Mouse (Mus musculus) adrenal gland, postnatal 10 days (tissue): ENCODE measurements around the gene Birc6. TPM values are rescaled to one million over a fixed set of nuclear protein-coding genes. Genes with fewer than 3 reads are reported as not detected.

Experiments
- DNase-seq: peaks from one replicate; pipeline ENCODE4 v3.0.0; 2021; ENCODE audit warnings: mixed read lengths
- long read RNA-seq, 2 experiments: library from polyadenylated mRNA; stranded (forward); transcript quantifications; one replicate each; pipeline ENCODE4 v2.0.0; 2021
- total RNA-seq, 2 experiments: library from RNA; stranded (reverse); gene quantifications; 2 replicates each; pipeline ENCODE4 v1.2.3; 2021

The Birc6 gene
- total RNA-seq = 100 to 1,000 TPM in 1 of 2 experiments, 10 to 100 TPM in 1; 92.1 to 136 TPM
- long read RNA-seq, experiment 1, partial matches to known transcripts = 4 of 5 reads
- long read RNA-seq, experiment 1, other reads (novel, unspliced or antisense) = 1 of 5 reads
- long read RNA-seq, experiment 2, partial matches to known transcripts = 1 of 2 reads
- long read RNA-seq, experiment 2, other reads (novel, unspliced or antisense) = 1 of 2 reads

- peak; percentile 100 for DNase-seq
Observed at GRCm38 (mm10) chr17:74527729-74528607, at the start of gene Birc6. Gene Birc6, plus strand, starts transcription at chr17:74528295.

- DNase-seq = no peak
Observed at GRCm38 (mm10) chr17:74480361-74481069, 47.6 kb upstream of the Birc6 start.

- DNase-seq = peak; percentile 97
Observed at GRCm38 (mm10) chr17:74489024-74489900, 38.8 kb upstream of the Birc6 start, which contains the start of gene Yipf4. Gene Yipf4, plus strand, starts transcription at chr17:74489493.

DNA sequence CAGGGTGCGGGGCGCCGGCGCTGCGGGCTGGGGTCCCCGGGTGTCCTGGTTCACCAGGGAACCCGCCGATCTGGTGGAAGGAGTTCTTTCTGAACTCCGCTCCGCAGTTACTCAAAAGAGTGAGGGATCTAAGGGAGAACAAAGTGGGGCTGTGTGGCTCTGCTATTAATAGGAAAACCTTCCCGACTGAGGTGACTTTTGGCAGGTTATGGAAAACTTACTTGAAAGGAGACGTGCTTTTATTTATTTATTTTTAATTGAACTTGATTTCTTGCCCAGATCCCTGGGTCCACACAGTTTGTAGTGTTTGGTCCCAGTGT lies 38.2 kb upstream of the Birc6 start:
- no peak for DNase-seq

- DNase-seq = no peak
Observed at GRCm38 (mm10) chr17:74491565-74491964, 36.5 kb upstream of the Birc6 start.

- DNase-seq = no peak
Observed at GRCm38 (mm10) chr17:74500204-74500603, 27.9 kb upstream of the Birc6 start.

DNA sequence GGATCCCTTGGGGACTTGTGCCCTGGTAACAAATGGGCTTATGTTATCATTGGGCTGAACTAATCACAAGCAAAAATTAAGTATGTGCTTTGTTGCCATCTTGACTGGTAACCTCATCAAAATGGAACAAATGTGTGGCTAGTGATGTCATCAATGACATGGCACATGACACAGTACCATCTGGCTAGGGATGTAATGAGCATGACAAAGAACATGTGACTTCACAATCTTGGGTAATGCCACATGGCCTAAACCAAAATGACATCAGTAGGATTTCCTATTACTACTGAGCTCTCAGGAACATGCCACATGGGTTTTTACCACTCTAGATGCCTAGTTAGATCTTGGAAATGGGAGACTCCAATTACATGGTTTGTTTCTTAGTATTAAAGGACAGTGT lies 27.0 kb upstream of the Birc6 start:
- no peak for DNase-seq

DNA sequence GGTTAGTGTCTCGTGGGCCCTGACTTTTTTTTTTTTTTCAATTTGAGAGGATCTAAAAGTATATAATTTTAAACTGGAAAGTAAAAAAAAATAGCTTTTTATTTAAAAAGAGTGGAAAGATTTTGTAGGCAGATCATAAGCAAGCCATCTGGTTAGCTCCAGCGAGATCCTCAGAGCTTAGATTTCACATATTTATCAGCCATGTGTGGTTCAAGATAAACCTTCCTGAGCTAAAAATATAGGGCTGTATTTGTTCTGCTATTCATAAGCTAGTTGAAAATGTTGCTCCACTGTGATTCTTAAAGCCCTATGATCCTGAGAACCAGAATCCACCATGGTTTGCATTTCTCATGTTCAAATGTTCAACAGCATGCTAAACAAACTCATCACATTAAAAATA lies 20.2 kb upstream of the Birc6 start:
- no peak for DNase-seq

DNA sequence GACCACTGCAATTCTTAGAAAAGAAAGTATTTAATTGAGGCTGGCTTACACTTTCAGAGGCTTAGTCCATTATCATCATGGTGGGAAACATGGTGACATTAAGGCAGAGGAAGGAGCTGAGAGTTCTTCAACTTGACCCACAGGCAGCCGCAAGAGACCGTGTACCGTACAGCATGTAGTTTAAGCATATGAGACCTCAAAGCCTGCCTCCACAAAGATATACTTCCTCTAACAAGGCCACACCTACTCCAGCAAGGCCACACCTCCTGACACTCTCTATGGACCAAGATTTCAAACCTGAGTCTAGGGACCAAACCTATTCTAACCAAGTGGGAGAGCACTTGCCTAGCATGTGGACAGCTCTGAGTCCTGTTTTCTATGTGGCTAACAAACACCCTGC lies 19.5 kb upstream of the Birc6 start:
- DNase-seq = no peak

DNA sequence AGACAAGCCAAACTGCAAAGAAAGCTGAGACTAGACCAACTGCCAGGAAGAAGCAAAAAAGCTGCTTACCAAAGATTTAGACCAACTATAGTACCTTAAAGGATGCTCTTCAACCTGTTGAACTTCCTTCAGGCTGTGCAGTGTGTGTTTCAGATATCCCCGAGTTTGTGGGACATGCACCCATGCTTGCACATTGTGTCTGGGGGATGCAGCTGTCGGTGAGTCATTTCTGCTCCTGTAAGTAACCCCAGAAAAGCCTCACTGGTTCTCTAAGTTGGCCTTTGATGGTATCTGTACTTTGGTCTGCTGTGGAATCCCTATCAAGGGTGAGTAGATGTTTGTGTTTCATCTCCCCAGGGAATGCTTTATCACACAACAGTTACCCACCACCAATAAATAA lies 15.8 kb upstream of the Birc6 start:
- no peak for DNase-seq

GRCm38 (mm10) chr17:74522797-74523723 lies 5.0 kb upstream of the Birc6 start:
- DNase-seq = no peak

DNA sequence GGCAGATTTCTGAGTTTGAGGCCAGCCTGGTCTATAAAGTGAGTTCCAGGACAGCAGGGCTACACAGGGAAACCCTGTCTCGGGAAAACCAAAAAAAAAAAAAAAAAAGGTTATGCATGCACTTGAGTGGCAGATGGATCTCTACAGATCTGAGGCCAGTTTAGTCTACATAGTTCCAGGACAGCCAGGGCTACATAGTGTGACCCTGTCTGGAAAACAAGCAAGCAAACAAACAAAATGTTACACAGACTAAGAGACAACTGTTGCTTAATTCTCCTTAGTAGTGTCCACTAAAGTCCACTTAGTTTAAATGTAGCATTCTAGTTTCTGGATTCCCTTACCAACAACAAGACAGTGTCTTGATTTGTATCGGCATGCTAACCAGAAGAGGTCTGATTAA lies 2.0 kb upstream of the Birc6 start:
- DNase-seq = no peak

DNA sequence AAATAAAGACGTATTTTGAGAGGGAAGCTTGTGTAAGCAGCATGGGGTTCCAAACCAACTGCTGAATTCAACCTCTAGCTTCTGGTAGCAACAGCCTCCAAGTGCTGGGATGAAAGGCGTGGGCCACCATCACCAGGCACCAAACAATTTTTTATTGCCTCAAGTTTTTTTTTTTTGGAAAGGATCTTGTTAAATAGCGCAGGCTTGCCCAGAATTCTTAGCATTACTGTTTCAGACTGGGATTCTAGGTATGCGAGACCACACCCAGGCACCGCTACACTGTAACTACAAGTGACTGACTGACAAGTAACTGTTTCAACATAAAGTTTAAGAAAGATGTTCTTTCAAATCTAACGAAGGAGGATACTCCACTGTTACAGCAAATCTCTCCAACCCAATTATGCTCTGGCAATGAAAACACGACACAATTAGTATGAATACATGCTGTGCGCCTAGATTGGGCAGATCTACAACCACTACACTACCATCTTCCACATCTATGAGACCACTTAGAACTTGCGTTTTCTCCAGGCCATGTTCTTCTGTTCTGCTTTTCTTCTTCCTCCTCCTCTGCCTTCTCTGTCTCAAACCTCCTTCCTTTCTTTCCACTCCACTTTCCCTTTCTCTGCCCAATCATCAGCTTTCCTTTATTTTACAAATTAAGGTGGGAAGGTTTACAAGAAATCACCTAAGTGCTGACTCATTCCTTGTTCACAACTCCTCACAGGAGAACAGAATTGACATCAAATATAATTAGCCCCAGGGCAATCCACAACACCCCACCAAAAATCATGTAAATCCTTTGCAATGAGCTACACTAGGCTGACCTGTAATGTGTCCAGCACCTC lies 1.1 kb upstream of the Birc6 start:
- DNase-seq = no peak

DNA sequence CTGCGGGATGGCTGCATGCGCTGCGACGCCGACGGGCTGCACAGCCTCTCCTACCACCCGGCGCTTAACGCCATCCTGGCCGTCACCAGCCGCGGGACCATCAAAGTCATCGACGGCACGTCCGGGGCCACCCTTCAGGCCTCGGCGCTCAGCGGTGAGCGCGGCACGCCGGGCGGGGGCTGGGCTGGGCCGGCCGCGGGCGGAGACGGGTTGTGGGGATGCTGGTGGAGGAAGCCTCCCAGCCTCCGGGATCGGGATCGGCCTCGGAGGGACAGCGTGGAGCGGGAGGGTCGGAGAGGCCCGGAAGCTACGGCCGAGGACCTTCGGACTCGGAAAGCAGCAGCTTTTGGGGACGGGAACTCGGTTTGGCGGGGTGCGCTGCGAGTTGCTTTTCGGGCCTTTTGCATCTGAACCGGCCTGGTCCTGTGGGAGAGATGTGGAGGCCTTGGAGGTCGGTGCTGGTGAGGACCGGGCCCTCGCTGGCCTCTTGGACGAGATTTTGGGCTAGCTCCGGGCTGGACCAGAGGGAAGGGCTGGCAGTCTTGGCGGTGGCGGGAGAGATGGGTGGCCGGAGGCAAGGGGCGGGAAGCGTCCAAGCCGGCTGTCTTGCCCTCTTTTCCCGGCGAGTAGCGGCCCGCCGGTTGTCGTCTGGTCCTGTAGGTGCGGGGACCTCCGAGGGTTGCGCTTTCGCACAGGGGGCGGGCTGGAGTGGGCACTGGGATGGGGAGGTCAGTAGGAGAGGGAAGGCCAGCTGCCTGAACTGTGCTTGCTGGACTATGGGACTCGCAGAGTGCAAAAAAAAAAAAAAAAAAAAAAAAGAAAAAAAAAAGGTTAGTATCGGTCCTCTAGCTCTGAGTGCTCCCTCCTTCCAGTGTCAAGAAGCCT lies 795 bp downstream of the Birc6 start:
- DNase-seq = peak; percentile 54

DNA sequence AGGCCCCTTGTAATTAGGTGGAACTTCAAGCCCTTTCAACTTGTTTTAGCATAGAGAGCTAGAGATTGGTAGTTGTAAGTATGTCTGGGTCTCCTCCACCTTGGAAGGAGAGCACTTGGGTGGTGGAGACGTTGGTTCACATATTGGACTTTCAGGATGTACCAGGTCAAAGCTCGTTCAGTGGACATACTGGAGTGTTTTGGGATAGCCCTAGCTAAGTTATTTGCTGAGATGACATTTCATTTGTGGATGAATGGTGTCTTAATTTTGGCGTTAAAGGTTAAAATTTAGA lies 1.4 kb downstream of the Birc6 start:
- no peak for DNase-seq

DNA sequence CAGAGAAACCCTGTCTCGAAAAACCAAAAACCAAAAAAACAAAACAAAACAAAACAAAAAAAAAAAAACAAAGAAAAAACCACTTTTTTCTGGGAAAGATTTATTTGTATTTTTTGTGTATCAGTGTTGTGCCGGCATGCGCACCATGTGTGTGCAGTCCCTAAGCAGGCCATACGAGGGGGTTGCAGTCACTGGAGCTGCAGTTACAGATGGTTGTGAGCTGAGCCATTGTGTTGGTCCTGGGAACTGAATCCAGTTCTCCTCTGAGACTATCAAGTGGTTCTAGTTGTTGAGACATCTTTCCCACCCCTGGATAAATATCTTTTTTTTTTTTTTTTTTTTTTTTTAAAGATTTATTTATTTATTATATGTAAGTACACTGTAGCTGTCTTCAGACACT lies 6.9 kb downstream of the Birc6 start:
- DNase-seq = no peak

DNA sequence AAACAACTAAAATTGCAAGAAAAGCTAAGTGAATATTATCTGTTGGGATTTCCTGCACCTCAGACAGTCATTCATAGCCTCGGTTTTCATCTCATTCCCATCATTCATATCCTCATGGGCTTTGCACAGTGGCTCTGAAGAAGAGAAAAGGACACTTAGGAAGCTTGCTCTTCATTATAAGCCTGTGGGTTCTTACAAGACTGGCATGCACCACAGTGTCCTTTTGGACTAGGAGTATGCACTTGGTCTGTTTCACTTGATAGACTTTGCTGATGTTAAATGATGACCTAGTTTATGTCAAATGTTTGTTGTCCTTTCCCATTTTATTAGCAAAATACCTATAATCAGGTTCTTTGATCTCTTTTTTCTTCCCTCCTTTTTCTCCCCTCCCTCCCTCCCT lies 9.4 kb downstream of the Birc6 start:
- DNase-seq = no peak

DNA sequence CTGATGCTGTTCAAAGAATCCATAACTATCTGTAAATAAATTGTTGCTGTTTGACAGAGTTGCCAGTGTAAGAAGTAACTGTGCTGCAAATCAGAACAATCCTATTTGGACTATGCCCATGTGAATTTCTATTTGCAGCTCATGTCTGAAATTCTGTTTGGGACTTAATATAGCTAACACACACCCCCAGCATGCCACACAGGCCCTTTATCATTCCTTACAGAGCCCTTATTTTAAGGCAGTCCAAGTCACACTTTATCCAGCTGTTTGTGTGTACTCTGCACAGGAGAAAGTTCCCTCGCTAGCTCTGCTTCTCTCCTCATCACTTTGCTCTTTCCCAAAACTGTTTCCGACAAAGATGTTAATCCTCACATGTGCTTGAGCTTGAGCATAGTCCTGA lies 15.5 kb downstream of the Birc6 start:
- DNase-seq = no peak

GRCm38 (mm10) chr17:74554118-74554517 lies 26.0 kb downstream of the Birc6 start:
- DNase-seq = no peak
